ENCODE assay signal across 28 mouse cellular contexts in the genomic region with DNA sequence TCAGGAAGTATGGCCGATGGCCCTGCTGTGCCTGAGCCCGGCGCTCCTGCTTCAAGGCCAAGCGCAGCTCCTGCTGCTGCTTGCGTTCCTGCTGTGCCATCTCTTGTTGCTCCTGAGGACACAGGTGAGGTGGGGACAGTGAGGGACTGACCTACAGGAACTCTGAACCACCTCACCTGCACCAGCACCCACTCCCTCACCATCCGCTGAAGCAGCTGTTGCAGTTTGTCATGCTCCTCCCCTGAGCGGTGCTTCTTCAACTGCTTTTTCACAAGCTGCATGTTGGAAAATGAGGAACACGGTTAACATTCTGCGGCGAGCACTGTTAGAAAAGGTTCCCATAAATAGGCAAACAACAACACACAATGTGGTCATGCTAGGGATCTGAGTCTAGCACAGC.
"Had no signal": no experiment of that assay in that cellular context is flagged by ENCODE, and none has a peak within 500 bp of the region (broad histone marks: within the 10 kb centered on the region; RNA-seq: fewer than 3 reads in every experiment).

No protein-coding gene starts in this region.

- H3K9ac ChIP-seq: embryonic facial prominence, embryonic 12.5 days; embryonic facial prominence, embryonic 13.5 days; embryonic facial prominence, embryonic 15.5 days; forebrain, embryonic 12.5 days; forebrain, embryonic 13.5 days; forebrain, embryonic 15.5 days; forebrain, postnatal 0 days had no signal

- H3K27me3 ChIP-seq: embryonic facial prominence, embryonic 12.5 days; embryonic facial prominence, embryonic 13.5 days; embryonic facial prominence, embryonic 15.5 days; forebrain, embryonic 12.5 days; forebrain, embryonic 13.5 days; forebrain, embryonic 15.5 days had no signal

- H3K27ac ChIP-seq: embryonic facial prominence, embryonic 10.5 days; embryonic facial prominence, embryonic 12.5 days; embryonic facial prominence, embryonic 13.5 days; embryonic facial prominence, embryonic 15.5 days; forebrain, embryonic 10.5 days; forebrain, embryonic 12.5 days; forebrain, embryonic 13.5 days; forebrain, embryonic 15.5 days; gastrocnemius, adult 2 months; heart, adult 2 months had no signal

- H3K9me3 ChIP-seq: embryonic facial prominence, embryonic 12.5 days; embryonic facial prominence, embryonic 13.5 days; embryonic facial prominence, embryonic 15.5 days; forebrain, embryonic 10.5 days; forebrain, embryonic 12.5 days; forebrain, embryonic 13.5 days; forebrain, embryonic 15.5 days had no signal

- H3K4me2 ChIP-seq: embryonic facial prominence, embryonic 12.5 days; embryonic facial prominence, embryonic 13.5 days; embryonic facial prominence, embryonic 15.5 days; forebrain, embryonic 12.5 days; forebrain, embryonic 13.5 days; forebrain, embryonic 15.5 days had no signal

- DNase-seq: cerebellum, adult 2 months; cerebellum, adult 8-10 months; cerebellum, adult 9-10 months; cerebellum, adult 9-11 months; cerebellum, postnatal 10 days; cerebellum, postnatal 14 days; cerebellum, postnatal 25 days; cerebellum, postnatal 36 days; embryo, embryonic 11 days; forebrain, postnatal 0 days; gastrocnemius, adult 2 months; gastrocnemius, postnatal 10 days; gastrocnemius, postnatal 14 days; gastrocnemius, postnatal 25 days; gastrocnemius, postnatal 36 days; heart, adult 18-20 months; heart, adult 2 months had no signal

- H3K4me3 ChIP-seq: embryonic facial prominence, embryonic 10.5 days; embryonic facial prominence, embryonic 12.5 days; embryonic facial prominence, embryonic 13.5 days; embryonic facial prominence, embryonic 15.5 days; erythroblast, embryonic 14.5 days; forebrain, embryonic 10.5 days; forebrain, embryonic 12.5 days; forebrain, embryonic 13.5 days; forebrain, embryonic 15.5 days; gastrocnemius, adult 2 months; heart, adult 2 months had no signal

- ATAC-seq: forebrain, embryonic 13.5 days; forebrain, embryonic 14.5 days; forebrain, embryonic 15.5 days; forebrain, embryonic 16.5 days; forebrain, postnatal 0 days had no signal
